Mouse (Mus musculus): Measurements from ENCODE around the gene Lyst. TPM values are rescaled to one million over a fixed set of nuclear protein-coding genes. Genes with fewer than 3 reads are reported as not detected.
A peak's percentile ranks its signal among the peaks of the same experiment; 100 is the strongest.

Gene Lyst
- polyA plus RNA-seq, 1 experiment from 2014 or later = 3.2 TPM

GRCm38 (mm10) chr13:13808337-13809132 lies 218.3 kb downstream of the Lyst start:
- Histone ChIP-seq H3K4me3 (ENCODE audit: low read length) (no peak overlapping the region), H3K36me3 (ENCODE audit: insufficient read depth, low read length) (no peaks in the 10 kb centered on the region), H3K4me2 (replicated peaks; ENCODE audit: low read depth, low read length) (no peak overlapping the region), H3K27ac (ENCODE audit: low read length) (no peak overlapping the region), H3K27me3 (ENCODE audit: insufficient read depth, low read length) (no peaks in the 10 kb centered on the region; the same call in 1 of the 2 replicates), H3K4me1 (ENCODE audit: insufficient read depth, low read length) (no peaks in the 10 kb centered on the region), H3K9me3 (ENCODE audit: low read length) (no peaks in the 10 kb centered on the region; the same call in 1 of the 2 replicates), H3K9ac (replicated peaks; ENCODE audit: low read length) (no peak overlapping the region)
- 19% methylated on average over 11 of the region's 11 CpGs for WGBS
- peak; percentile 42 for ATAC-seq (ENCODE audit: low FRiP score, low TSS enrichment)

GRCm38 (mm10) chr13:13810885-13811284 lies 220.7 kb downstream of the Lyst start:
- ATAC-seq (ENCODE audit: low FRiP score, low TSS enrichment) = no peak
- Histone ChIP-seq H3K36me3 (ENCODE audit: insufficient read depth, low read length) (no peaks in the 10 kb centered on the region), H3K9ac (replicated peaks; ENCODE audit: low read length) (no peak overlapping the region), H3K4me1 (ENCODE audit: insufficient read depth, low read length) (no peaks in the 10 kb centered on the region), H3K27ac (ENCODE audit: low read length) (no peak overlapping the region), H3K4me2 (replicated peaks; ENCODE audit: low read depth, low read length) (no peak overlapping the region), H3K4me3 (ENCODE audit: low read length) (no peak overlapping the region), H3K27me3 (ENCODE audit: insufficient read depth, low read length) (no peaks in the 10 kb centered on the region; the same call in 1 of the 2 replicates), H3K9me3 (ENCODE audit: low read length) (peaks cover 3% of the 10 kb centered on the region)
- 83% methylated on average over 7 of the region's 7 CpGs for WGBS

GRCm38 (mm10) chr13:13818696-13819095 lies 228.5 kb downstream of the Lyst start:
- 87% methylated on average over 3 of the region's 3 CpGs for WGBS

GRCm38 (mm10) chr13:13820234-13821123 lies 230.3 kb downstream of the Lyst start:
- Histone ChIP-seq H3K9ac (replicated peaks; ENCODE audit: low read length) (no peak overlapping the region), H3K4me3 (ENCODE audit: low read length) (no peak overlapping the region), H3K27ac (ENCODE audit: low read length) (no peak overlapping the region), H3K4me1 (ENCODE audit: insufficient read depth, low read length) (no peaks in the 10 kb centered on the region), H3K9me3 (ENCODE audit: low read length) (no peaks in the 10 kb centered on the region), H3K4me2 (replicated peaks; ENCODE audit: low read depth, low read length) (no peak overlapping the region), H3K36me3 (ENCODE audit: insufficient read depth, low read length) (no peaks in the 10 kb centered on the region), H3K27me3 (ENCODE audit: insufficient read depth, low read length) (no peaks in the 10 kb centered on the region)
- ATAC-seq (ENCODE audit: low FRiP score, low TSS enrichment) = no peak
- 83% methylated on average over 7 of the region's 7 CpGs for WGBS

More at GRCm38 (mm10) chr13:13818696-13819095, 228.5 kb downstream of the Lyst start:
- H3K9ac ChIP-seq (replicated peaks; ENCODE audit: low read length) = no peak overlapping the region
- H3K36me3 ChIP-seq (ENCODE audit: insufficient read depth, low read length) = no peaks in the 10 kb centered on the region
- H3K9me3 ChIP-seq (ENCODE audit: low read length) = peaks cover 3% of the 10 kb centered on the region; the same call in 1 of the 2 replicates
- H3K27ac ChIP-seq (ENCODE audit: low read length) = no peak overlapping the region
- H3K4me3 ChIP-seq (ENCODE audit: low read length) = no peak overlapping the region
- H3K27me3 ChIP-seq (ENCODE audit: insufficient read depth, low read length) = no peaks in the 10 kb centered on the region
- no peaks in the 10 kb centered on the region for H3K4me1 ChIP-seq (ENCODE audit: insufficient read depth, low read length)
- no peak for ATAC-seq (ENCODE audit: low FRiP score, low TSS enrichment)
- H3K4me2 ChIP-seq (replicated peaks; ENCODE audit: low read depth, low read length) = no peak overlapping the region

- ATAC-seq (ENCODE audit: low FRiP score, low TSS enrichment) = no peak
- Histone ChIP-seq H3K27me3 (ENCODE audit: insufficient read depth, low read length) (no peaks in the 10 kb centered on the region), H3K9ac (replicated peaks; ENCODE audit: low read length) (no peak overlapping the region), H3K36me3 (ENCODE audit: insufficient read depth, low read length) (no peaks in the 10 kb centered on the region), H3K4me2 (replicated peaks; ENCODE audit: low read depth, low read length) (no peak overlapping the region), H3K27ac (ENCODE audit: low read length) (no peak overlapping the region), H3K4me1 (ENCODE audit: insufficient read depth, low read length) (no peaks in the 10 kb centered on the region), H3K4me3 (ENCODE audit: low read length) (no peak overlapping the region), H3K9me3 (ENCODE audit: low read length) (no peaks in the 10 kb centered on the region)
- WGBS = 90% methylated on average over 7 of the region's 7 CpGs
Measured at GRCm38 (mm10) chr13:13824946-13825345, 234.7 kb downstream of the Lyst start.

GRCm38 (mm10) chr13:13826533-13826932 lies 236.3 kb downstream of the Lyst start:
- ATAC-seq (ENCODE audit: low FRiP score, low TSS enrichment) = no peak
- Histone ChIP-seq H3K9ac (replicated peaks; ENCODE audit: low read length) (no peak overlapping the region), H3K4me2 (replicated peaks; ENCODE audit: low read depth, low read length) (no peak overlapping the region), H3K27ac (ENCODE audit: low read length) (no peak overlapping the region), H3K36me3 (ENCODE audit: insufficient read depth, low read length) (no peaks in the 10 kb centered on the region), H3K4me1 (ENCODE audit: insufficient read depth, low read length) (no peaks in the 10 kb centered on the region), H3K27me3 (ENCODE audit: insufficient read depth, low read length) (no peaks in the 10 kb centered on the region), H3K4me3 (ENCODE audit: low read length) (no peak overlapping the region), H3K9me3 (ENCODE audit: low read length) (no peaks in the 10 kb centered on the region)
- WGBS = 82% methylated on average over 6 of the region's 6 CpGs

GRCm38 (mm10) chr13:13828125-13828524 lies 237.9 kb downstream of the Lyst start:
- H3K4me1 ChIP-seq (ENCODE audit: insufficient read depth, low read length) = no peaks in the 10 kb centered on the region
- H3K36me3 ChIP-seq (ENCODE audit: insufficient read depth, low read length) = no peaks in the 10 kb centered on the region
- H3K4me3 ChIP-seq (ENCODE audit: low read length) = no peak overlapping the region
- WGBS = 24% methylated on average over 1 of the region's 1 CpGs
- no peaks in the 10 kb centered on the region for H3K9me3 ChIP-seq (ENCODE audit: low read length)
- no peak overlapping the region for H3K9ac ChIP-seq (replicated peaks; ENCODE audit: low read length)
- no peaks in the 10 kb centered on the region for H3K27me3 ChIP-seq (ENCODE audit: insufficient read depth, low read length)
- H3K4me2 ChIP-seq (replicated peaks; ENCODE audit: low read depth, low read length) = no peak overlapping the region
- no peak for ATAC-seq (ENCODE audit: low FRiP score, low TSS enrichment)
- H3K27ac ChIP-seq (ENCODE audit: low read length) = no peak overlapping the region

Other genes with a start within 250 kb of the Lyst start
- gene Gpr137b, start 196.4 kb upstream of the Lyst start, polyA plus RNA-seq (2015; fragmentation: Nextera tagmentation; extraction: Ambion mirVana) = 27.1 and 29.2 TPM in 2 replicates
- 130 and 135 TPM in 2 replicates for gene Nid1, start 152.8 kb upstream of the Lyst start, polyA plus RNA-seq (2015; fragmentation: Nextera tagmentation; extraction: Ambion mirVana)
- 0.51 and 0.70 TPM in 2 replicates for gene Gng4, start 193.7 kb downstream of the Lyst start, polyA plus RNA-seq (2015; fragmentation: Nextera tagmentation; extraction: Ambion mirVana)